Mouse (Mus musculus) intestine, embryonic 14.5 days (tissue): Measurements from ENCODE around the gene Plcd3. TPM values are rescaled to one million over a fixed set of nuclear protein-coding genes. Genes with fewer than 3 reads are reported as not detected.

Experiments
- ATAC-seq: fragments of 200-750 bp; cut with Nextera tagmentation; replicated peaks from 2 replicates; pipeline ENCODE4 v1.8.0; 2017; ENCODE audit warnings: low read depth, moderate number of reproducible peaks, moderate TSS enrichment, moderate library complexity; ENCODE audit not compliant: low FRiP score, low TSS enrichment
- DNase-seq: peaks from one replicate; pipeline ENCODE4 v3.0.0-alpha.2; 2018; ENCODE audit warnings: low spot score
- H3K27ac ChIP-seq: fragments of 300-500 bp; sonication (generic); 2 replicates; pipeline ENCODE4 v1.5.1; 2014; ENCODE audit warnings: low read depth, mild to moderate bottlenecking, control low read depth
- H3K27me3 ChIP-seq: fragments of 300-500 bp; sonication (generic); replicated peaks from 2 replicates; pipeline ENCODE4 v1.6.1; 2014; ENCODE audit warnings: low read length, control low read depth; ENCODE audit not compliant: control insufficient read depth, insufficient read depth
- H3K36me3 ChIP-seq: fragments of 300-500 bp; sonication (generic); 2 replicates; pipeline ENCODE4 v1.6.1; 2014; ENCODE audit warnings: low read length, control low read depth; ENCODE audit not compliant: control insufficient read depth, insufficient read depth
- H3K4me1 ChIP-seq: fragments of 300-500 bp; sonication (generic); replicated peaks from 2 replicates; pipeline ENCODE4 v1.6.1; 2014; ENCODE audit warnings: low read length, control low read depth, mixed read lengths; ENCODE audit not compliant: control insufficient read depth, insufficient read depth
- H3K4me2 ChIP-seq: fragments of 300-500 bp; sonication (generic); 2 replicates; pipeline ENCODE4 v1.6.1; 2014; ENCODE audit warnings: low read length
- H3K4me3 ChIP-seq: fragments of 300-500 bp; sonication (generic); 2 replicates; pipeline ENCODE4 v1.5.1; 2014; ENCODE audit warnings: low read depth, low read length, control low read depth, mixed read lengths
- H3K9ac ChIP-seq: fragments of 300-500 bp; sonication (generic); 2 replicates; pipeline ENCODE4 v1.6.1; 2014; ENCODE audit warnings: mild to moderate bottlenecking, low read length
- H3K9me3 ChIP-seq: fragments of 300-500 bp; sonication (generic); 2 replicates; pipeline ENCODE4 v1.6.1; 2016; ENCODE audit warnings: low read length, control low read depth; ENCODE audit not compliant: control insufficient read depth
- WGBS: fragments of 180-500 bp; shearing (Covaris S2); extraction: QIAGEN DNeasy Blood & Tissue Kit; methylation state at CpG from one replicate; pipeline ENCODE4 v1.1.7; 2014; 5-methylcytosine and 5-hydroxymethylcytosine counted together
- polyA plus RNA-seq: library from polyadenylated mRNA; unstranded; fragments of >200 nt; fragmentation: Nextera tagmentation; extraction: Ambion mirVana; gene quantifications from 2 replicates; pipeline ENCODE4 v1.2.1, GENCODE M21; 2014

Plcd3 gene
- polyA plus RNA-seq, 1 experiment from 2014 or later, result 2.1 TPM

GRCm38 (mm10) chr11:103096979-103097894, 4.2 kb downstream of the Plcd3 start:
- Histone ChIP-seq H3K4me2 (peak overlapping the region; percentile 38), H3K9ac (no peak overlapping the region), H3K4me1 (peaks cover 16% of the 10 kb centered on the region), H3K36me3 (no peaks in the 10 kb centered on the region), H3K9me3 (no peaks in the 10 kb centered on the region), H3K27me3 (peaks cover 9% of the 10 kb centered on the region; the same call in 1 of the 2 replicates), H3K4me3 (no peak overlapping the region), H3K27ac (peak overlapping the region; percentile 38; the same call in 1 of the 2 replicates)
- DNase-seq (no peak), ATAC-seq (no peak)
- 16% methylated on average over 22 of the region's 22 CpGs for WGBS

- H3K27me3 ChIP-seq, result peaks cover 6% of the 10 kb centered on the region; the same call in 1 of the 2 replicates
- no peak overlapping the region for H3K4me2 ChIP-seq
- no peak overlapping the region for H3K9ac ChIP-seq
- ATAC-seq (no peak), DNase-seq (no peak)
- no peak overlapping the region for H3K27ac ChIP-seq
- WGBS, result 85% methylated on average over 6 of the region's 6 CpGs
- peaks cover 11% of the 10 kb centered on the region for H3K4me1 ChIP-seq
- no peaks in the 10 kb centered on the region for H3K9me3 ChIP-seq
- no peak overlapping the region for H3K4me3 ChIP-seq
- H3K36me3 ChIP-seq, result no peaks in the 10 kb centered on the region
These were observed 5.7 kb downstream of the Plcd3 start for GRCm38 (mm10) chr11:103095801-103096200.

GRCm38 (mm10) chr11:103095107-103095670, 6.3 kb downstream of the Plcd3 start:
- peaks cover 2% of the 10 kb centered on the region; the same call in 1 of the 2 replicates for H3K27me3 ChIP-seq
- no peak overlapping the region for H3K27ac ChIP-seq
- WGBS, result 73% methylated on average over 9 of the region's 9 CpGs
- H3K9ac ChIP-seq, result no peak overlapping the region
- peaks cover 11% of the 10 kb centered on the region for H3K4me1 ChIP-seq
- H3K9me3 ChIP-seq, result no peaks in the 10 kb centered on the region
- H3K4me2 ChIP-seq, result no peak overlapping the region
- no peak for DNase-seq
- H3K36me3 ChIP-seq, result no peaks in the 10 kb centered on the region
- no peak for ATAC-seq
- no peak overlapping the region for H3K4me3 ChIP-seq

- H3K4me2 ChIP-seq, result no peak overlapping the region
- H3K4me3 ChIP-seq, result no peak overlapping the region
- ATAC-seq (peak; percentile 56), DNase-seq (no peak)
- no peak overlapping the region for H3K27ac ChIP-seq
- H3K27me3 ChIP-seq, result no peaks in the 10 kb centered on the region
- no peaks in the 10 kb centered on the region for H3K36me3 ChIP-seq
- WGBS, result 64% methylated on average over 20 of the region's 20 CpGs
- no peak overlapping the region for H3K9ac ChIP-seq
- no peaks in the 10 kb centered on the region for H3K9me3 ChIP-seq
- peaks cover 11% of the 10 kb centered on the region for H3K4me1 ChIP-seq
These were observed 7.3 kb downstream of the Plcd3 start for GRCm38 (mm10) chr11:103093862-103094833.

- Histone ChIP-seq H3K9me3 (no peaks in the 10 kb centered on the region), H3K27me3 (no peaks in the 10 kb centered on the region), H3K4me2 (no peak overlapping the region), H3K27ac (no peak overlapping the region), H3K9ac (no peak overlapping the region), H3K4me3 (no peak overlapping the region), H3K36me3 (no peaks in the 10 kb centered on the region), H3K4me1 (peaks cover 11% of the 10 kb centered on the region)
- no peak for DNase-seq
- WGBS, result 85% methylated on average over 7 of the region's 7 CpGs
- ATAC-seq, result no peak
These were observed 8.2 kb downstream of the Plcd3 start for GRCm38 (mm10) chr11:103093306-103093705.

- Histone ChIP-seq H3K36me3 (no peaks in the 10 kb centered on the region), H3K4me1 (peaks cover 7% of the 10 kb centered on the region), H3K4me2 (no peak overlapping the region), H3K27ac (no peak overlapping the region), H3K9ac (no peak overlapping the region), H3K9me3 (no peaks in the 10 kb centered on the region), H3K4me3 (no peak overlapping the region), H3K27me3 (peaks cover 21% of the 10 kb centered on the region)
- WGBS, result 67% methylated on average over 6 of the region's 6 CpGs
- ATAC-seq (no peak), DNase-seq (no peak)
These were observed 19.8 kb downstream of the Plcd3 start for GRCm38 (mm10) chr11:103081631-103082030.

- peaks cover 7% of the 10 kb centered on the region for H3K4me1 ChIP-seq
- H3K4me3 ChIP-seq, result peak overlapping the region; percentile 29
- WGBS, result 3% methylated on average over 42 of the region's 43 CpGs
- no peaks in the 10 kb centered on the region for H3K9me3 ChIP-seq
- ATAC-seq, result peak; percentile 58; the same call in 1 of the 2 replicates
- DNase-seq, result peak; percentile 77
- no peak overlapping the region for H3K27ac ChIP-seq
- peaks cover 21% of the 10 kb centered on the region for H3K27me3 ChIP-seq
- no peaks in the 10 kb centered on the region for H3K36me3 ChIP-seq
- peak overlapping the region; percentile 50 for H3K4me2 ChIP-seq
- H3K9ac ChIP-seq, result peak overlapping the region; percentile 23; the same call in 1 of the 2 replicates
These were observed 21.0 kb downstream of the Plcd3 start for GRCm38 (mm10) chr11:103080323-103081091.
